Mouse (Mus musculus): ENCODE data around the gene Ace3. TPM values are rescaled to one million over a fixed set of nuclear protein-coding genes. Genes with fewer than 3 reads are reported as not detected.

Gene Ace3
- polyA plus RNA-seq, 1 experiment from 2014 or later = not detected

GRCm38 (mm10) chr11:105974593-105974992 is 19.9 kb upstream of the Ace3 start:
- ATAC-seq (ENCODE audit: low FRiP score) = no peak
- DNase-seq (ENCODE audit: low spot score, missing footprints) = no peak
- H3K27ac ChIP-seq (ENCODE audit: low read depth, low read length) = no peak overlapping the region
- no peak overlapping the region for H3K4me2 ChIP-seq
- H3K4me3 ChIP-seq (ENCODE audit: low read depth, low read length) = no peak overlapping the region
- no peaks in the 10 kb centered on the region for H3K4me1 ChIP-seq (ENCODE audit: control insufficient read depth, insufficient read depth, low read length)
- H3K9ac ChIP-seq (ENCODE audit: low read length) = no peak overlapping the region
- H3K36me3 ChIP-seq (ENCODE audit: control insufficient read depth, insufficient read depth, low read length) = no peaks in the 10 kb centered on the region
- no peaks in the 10 kb centered on the region for H3K27me3 ChIP-seq (ENCODE audit: control insufficient read depth, insufficient read depth, low read length)
- no peaks in the 10 kb centered on the region for H3K9me3 ChIP-seq (ENCODE audit: control insufficient read depth, low read length)
- WGBS = 95% methylated on average over 6 of the region's 6 CpGs

DNA sequence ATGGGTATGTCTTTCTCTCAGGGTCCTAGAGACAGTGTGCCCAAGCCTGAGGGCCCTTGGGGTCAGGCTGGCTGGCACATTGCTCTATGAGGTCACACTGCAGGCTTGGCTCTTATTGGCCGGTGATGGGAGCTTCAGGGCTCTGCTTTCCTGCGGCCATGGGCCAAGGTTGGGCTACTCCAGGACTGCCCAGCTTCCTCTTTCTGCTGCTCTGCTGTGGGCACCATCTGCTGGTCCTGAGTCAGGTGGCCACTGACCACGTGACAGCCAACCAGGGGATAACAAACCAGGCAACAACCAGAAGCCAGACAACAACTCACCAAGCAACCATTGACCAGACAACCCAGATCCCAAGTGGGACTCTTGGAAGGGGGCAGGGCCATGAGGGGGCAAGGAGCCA is 19.4 kb upstream of the Ace3 start:
- 71% methylated on average over 3 of the region's 3 CpGs for WGBS
- no peak for ATAC-seq (ENCODE audit: low FRiP score)

GRCm38 (mm10) chr11:105975636-105976035 is 18.8 kb upstream of the Ace3 start:
- Histone ChIP-seq H3K4me3 (ENCODE audit: low read depth, low read length) (no peak overlapping the region), H3K4me1 (ENCODE audit: control insufficient read depth, insufficient read depth, low read length) (no peaks in the 10 kb centered on the region), H3K27ac (ENCODE audit: low read depth, low read length) (no peak overlapping the region), H3K27me3 (ENCODE audit: control insufficient read depth, insufficient read depth, low read length) (no peaks in the 10 kb centered on the region), H3K36me3 (ENCODE audit: control insufficient read depth, insufficient read depth, low read length) (no peaks in the 10 kb centered on the region), H3K4me2 (no peak overlapping the region), H3K9me3 (ENCODE audit: control insufficient read depth, low read length) (no peaks in the 10 kb centered on the region), H3K9ac (ENCODE audit: low read length) (no peak overlapping the region)
- ATAC-seq (ENCODE audit: low FRiP score) (no peak), DNase-seq (ENCODE audit: low spot score, missing footprints) (no peak)
- 92% methylated on average over 5 of the region's 5 CpGs for WGBS

More for the DNA sequence above, 19.4 kb upstream of the Ace3 start:
- Histone ChIP-seq H3K9ac (ENCODE audit: low read length) (no peak overlapping the region), H3K9me3 (ENCODE audit: control insufficient read depth, low read length) (no peaks in the 10 kb centered on the region), H3K27ac (ENCODE audit: low read depth, low read length) (no peak overlapping the region), H3K4me2 (no peak overlapping the region), H3K4me3 (ENCODE audit: low read depth, low read length) (no peak overlapping the region), H3K27me3 (ENCODE audit: control insufficient read depth, insufficient read depth, low read length) (no peaks in the 10 kb centered on the region), H3K36me3 (ENCODE audit: control insufficient read depth, insufficient read depth, low read length) (no peaks in the 10 kb centered on the region), H3K4me1 (ENCODE audit: control insufficient read depth, insufficient read depth, low read length) (no peaks in the 10 kb centered on the region)
- DNase-seq (ENCODE audit: low spot score, missing footprints) = no peak

GRCm38 (mm10) chr11:105978232-105978631 is 16.2 kb upstream of the Ace3 start:
- Histone ChIP-seq H3K27me3 (ENCODE audit: control insufficient read depth, insufficient read depth, low read length) (no peaks in the 10 kb centered on the region), H3K4me2 (no peak overlapping the region), H3K4me3 (ENCODE audit: low read depth, low read length) (no peak overlapping the region), H3K9ac (ENCODE audit: low read length) (no peak overlapping the region), H3K27ac (ENCODE audit: low read depth, low read length) (no peak overlapping the region), H3K36me3 (ENCODE audit: control insufficient read depth, insufficient read depth, low read length) (no peaks in the 10 kb centered on the region), H3K4me1 (ENCODE audit: control insufficient read depth, insufficient read depth, low read length) (no peaks in the 10 kb centered on the region), H3K9me3 (ENCODE audit: control insufficient read depth, low read length) (no peaks in the 10 kb centered on the region)
- no peak for ATAC-seq (ENCODE audit: low FRiP score)
- DNase-seq (ENCODE audit: low spot score, missing footprints) = no peak
- WGBS = 73% methylated on average over 2 of the region's 2 CpGs

GRCm38 (mm10) chr11:105978634-105979033 is 15.8 kb upstream of the Ace3 start:
- Histone ChIP-seq H3K9ac (ENCODE audit: low read length) (no peak overlapping the region), H3K4me1 (ENCODE audit: control insufficient read depth, insufficient read depth, low read length) (no peaks in the 10 kb centered on the region), H3K27ac (ENCODE audit: low read depth, low read length) (no peak overlapping the region), H3K27me3 (ENCODE audit: control insufficient read depth, insufficient read depth, low read length) (no peaks in the 10 kb centered on the region), H3K9me3 (ENCODE audit: control insufficient read depth, low read length) (no peaks in the 10 kb centered on the region), H3K36me3 (ENCODE audit: control insufficient read depth, insufficient read depth, low read length) (no peaks in the 10 kb centered on the region), H3K4me2 (no peak overlapping the region), H3K4me3 (ENCODE audit: low read depth, low read length) (no peak overlapping the region)
- DNase-seq (ENCODE audit: low spot score, missing footprints) = no peak
- ATAC-seq (ENCODE audit: low FRiP score) = no peak
- WGBS = 65% methylated on average over 5 of the region's 5 CpGs

DNA sequence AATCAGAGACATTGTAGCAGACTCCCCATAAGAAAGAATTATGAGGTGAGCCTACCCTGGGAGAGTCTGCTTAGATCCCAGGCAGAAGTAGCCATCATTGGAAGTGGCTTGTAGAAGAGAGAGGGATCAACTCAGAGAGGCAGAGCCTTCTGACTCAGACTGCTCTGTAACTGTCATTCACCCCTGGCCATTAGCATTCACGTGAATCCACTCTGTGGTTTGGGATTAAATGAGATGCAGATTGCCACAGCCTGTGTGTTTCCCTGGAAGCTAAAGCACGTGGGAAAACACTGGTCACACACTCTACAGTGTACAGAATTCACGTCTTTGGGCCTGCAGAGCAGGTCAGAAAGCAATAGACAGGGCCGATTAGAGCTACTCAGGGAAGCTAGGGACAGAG is 10.0 kb upstream of the Ace3 start:
- Histone ChIP-seq H3K4me1 (ENCODE audit: control insufficient read depth, insufficient read depth, low read length) (no peaks in the 10 kb centered on the region), H3K9me3 (ENCODE audit: control insufficient read depth, low read length) (no peaks in the 10 kb centered on the region), H3K27me3 (ENCODE audit: control insufficient read depth, insufficient read depth, low read length) (no peaks in the 10 kb centered on the region), H3K9ac (ENCODE audit: low read length) (no peak overlapping the region), H3K4me2 (no peak overlapping the region), H3K4me3 (ENCODE audit: low read depth, low read length) (no peak overlapping the region), H3K36me3 (ENCODE audit: control insufficient read depth, insufficient read depth, low read length) (no peaks in the 10 kb centered on the region), H3K27ac (ENCODE audit: low read depth, low read length) (no peak overlapping the region)
- ATAC-seq (ENCODE audit: low FRiP score) (no peak), DNase-seq (ENCODE audit: low spot score, missing footprints) (no peak)
- WGBS = 71% methylated on average over 4 of the region's 4 CpGs

DNA sequence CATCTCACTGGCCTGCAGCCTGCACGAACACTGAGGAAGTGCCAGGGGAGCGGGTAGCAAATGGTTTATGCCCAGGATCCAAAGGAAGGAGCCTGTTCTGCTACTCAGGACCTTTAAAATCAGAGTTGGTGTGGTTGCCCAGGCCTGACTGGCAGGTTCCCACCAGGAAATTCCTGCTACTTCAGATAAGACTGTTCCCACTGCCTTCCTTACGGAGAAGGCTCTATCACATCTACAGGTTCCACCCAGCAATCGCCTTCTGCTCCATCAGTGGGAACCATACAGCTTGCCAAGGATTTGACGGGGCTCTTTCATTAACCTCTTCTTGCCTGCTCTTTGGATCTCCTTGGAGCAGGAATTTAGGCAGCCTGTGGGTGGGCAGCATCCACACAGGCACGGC is 7.0 kb upstream of the Ace3 start:
- Histone ChIP-seq H3K4me2 (no peak overlapping the region), H3K27me3 (ENCODE audit: control insufficient read depth, insufficient read depth, low read length) (no peaks in the 10 kb centered on the region), H3K9ac (ENCODE audit: low read length) (no peak overlapping the region), H3K36me3 (ENCODE audit: control insufficient read depth, insufficient read depth, low read length) (no peaks in the 10 kb centered on the region), H3K4me3 (ENCODE audit: low read depth, low read length) (no peak overlapping the region), H3K4me1 (ENCODE audit: control insufficient read depth, insufficient read depth, low read length) (no peaks in the 10 kb centered on the region), H3K9me3 (ENCODE audit: control insufficient read depth, low read length) (no peaks in the 10 kb centered on the region), H3K27ac (ENCODE audit: low read depth, low read length) (no peak overlapping the region)
- DNase-seq (ENCODE audit: low spot score, missing footprints) (no peak), ATAC-seq (ENCODE audit: low FRiP score) (no peak)
- 81% methylated on average over 6 of the region's 6 CpGs for WGBS

GRCm38 (mm10) chr11:105989446-105989845 is 5.0 kb upstream of the Ace3 start:
- Histone ChIP-seq H3K27me3 (ENCODE audit: control insufficient read depth, insufficient read depth, low read length) (no peaks in the 10 kb centered on the region), H3K9me3 (ENCODE audit: control insufficient read depth, low read length) (no peaks in the 10 kb centered on the region), H3K36me3 (ENCODE audit: control insufficient read depth, insufficient read depth, low read length) (no peaks in the 10 kb centered on the region), H3K4me3 (ENCODE audit: low read depth, low read length) (no peak overlapping the region), H3K27ac (ENCODE audit: low read depth, low read length) (no peak overlapping the region), H3K4me2 (no peak overlapping the region), H3K4me1 (ENCODE audit: control insufficient read depth, insufficient read depth, low read length) (no peaks in the 10 kb centered on the region), H3K9ac (ENCODE audit: low read length) (no peak overlapping the region)
- ATAC-seq (ENCODE audit: low FRiP score) (no peak), DNase-seq (ENCODE audit: low spot score, missing footprints) (no peak)
- 82% methylated on average over 6 of the region's 6 CpGs for whole genome bisulfite sequencing

DNA sequence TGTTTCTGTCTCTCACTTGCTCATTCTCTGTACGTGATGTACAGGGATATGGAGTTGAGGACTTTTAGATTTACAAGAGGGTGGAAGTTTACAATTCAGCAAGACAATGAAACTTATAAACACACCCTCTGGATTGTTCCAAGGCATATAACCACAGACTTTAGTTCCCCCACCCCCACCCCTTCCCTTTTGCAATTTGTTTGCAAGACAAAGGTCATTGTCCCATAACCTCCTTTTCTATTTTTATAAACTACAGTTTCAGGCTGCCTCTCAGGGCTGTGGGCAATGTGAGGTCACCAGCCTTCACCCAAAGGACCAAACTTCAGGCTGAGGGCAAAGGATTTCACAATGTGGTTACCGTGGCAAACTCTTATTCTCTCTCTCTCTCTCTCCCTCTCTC is 4.2 kb upstream of the Ace3 start:
- no peak overlapping the region for H3K27ac ChIP-seq (ENCODE audit: low read depth, low read length)
- H3K4me2 ChIP-seq = no peak overlapping the region
- DNase-seq (ENCODE audit: low spot score, missing footprints) (no peak), ATAC-seq (ENCODE audit: low FRiP score) (no peak)
- no peaks in the 10 kb centered on the region for H3K27me3 ChIP-seq (ENCODE audit: control insufficient read depth, insufficient read depth, low read length)
- H3K4me1 ChIP-seq (ENCODE audit: control insufficient read depth, insufficient read depth, low read length) = no peaks in the 10 kb centered on the region
- no peak overlapping the region for H3K9ac ChIP-seq (ENCODE audit: low read length)
- no peaks in the 10 kb centered on the region for H3K36me3 ChIP-seq (ENCODE audit: control insufficient read depth, insufficient read depth, low read length)
- H3K9me3 ChIP-seq (ENCODE audit: control insufficient read depth, low read length) = no peaks in the 10 kb centered on the region
- WGBS = 68% methylated on average over 2 of the region's 2 CpGs
- H3K4me3 ChIP-seq (ENCODE audit: low read depth, low read length) = no peak overlapping the region

DNA sequence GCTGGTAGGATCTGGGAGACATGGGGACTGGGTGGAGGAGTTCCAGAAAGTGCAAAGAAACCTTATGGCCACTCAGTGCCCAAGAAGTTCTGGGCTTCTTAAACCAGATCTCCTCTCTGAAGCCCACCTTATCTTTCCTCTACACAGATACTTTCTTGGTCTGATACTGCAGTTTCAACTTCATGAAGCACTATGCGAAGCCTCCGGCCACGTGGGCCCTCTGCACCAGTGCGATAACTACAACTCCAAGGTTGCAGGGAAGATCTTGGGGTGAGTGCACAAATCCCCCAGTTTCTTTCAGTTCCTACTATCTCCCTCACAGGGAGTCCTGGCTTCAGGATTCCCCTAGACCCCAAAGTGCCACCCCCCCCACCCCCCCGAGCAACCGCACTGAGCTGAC is 5.6 kb downstream of the Ace3 start:
- DNase-seq (ENCODE audit: low spot score, missing footprints) (no peak), ATAC-seq (ENCODE audit: low FRiP score) (no peak)
- H3K4me3 ChIP-seq (ENCODE audit: low read depth, low read length) = no peak overlapping the region
- H3K9me3 ChIP-seq (ENCODE audit: control insufficient read depth, low read length) = no peaks in the 10 kb centered on the region
- H3K4me1 ChIP-seq (ENCODE audit: control insufficient read depth, insufficient read depth, low read length) = no peaks in the 10 kb centered on the region
- H3K9ac ChIP-seq (ENCODE audit: low read length) = no peak overlapping the region
- H3K27me3 ChIP-seq (ENCODE audit: control insufficient read depth, insufficient read depth, low read length) = no peaks in the 10 kb centered on the region
- no peaks in the 10 kb centered on the region for H3K36me3 ChIP-seq (ENCODE audit: control insufficient read depth, insufficient read depth, low read length)
- no peak overlapping the region for H3K4me2 ChIP-seq
- H3K27ac ChIP-seq (ENCODE audit: low read depth, low read length) = no peak overlapping the region
- 97% methylated on average over 6 of the region's 6 CpGs for WGBS
